Mouse (Mus musculus): ENCODE data around the gene Kdm5a. TPM values are rescaled to one million over a fixed set of nuclear protein-coding genes. Genes with fewer than 3 reads are reported as not detected.
A peak's percentile ranks its signal among the peaks of the same experiment; 100 is the strongest.

Kdm5a gene
- total and polyA plus RNA-seq, 3 experiments, result 3.4 to 28.8 (median 27.6) TPM

GRCm38 (mm10) chr6:120492499-120493373 is 128.8 kb downstream of the Kdm5a start:
- H3K27me3 ChIP-seq (ENCODE audit: control insufficient read depth, insufficient read depth, low read length), result peaks cover 20% of the 10 kb centered on the region
- H3K4me3 ChIP-seq, result peak overlapping the region; percentile 41
- 2% methylated on average over 91 of the region's 95 CpGs for WGBS
- H3K36me3 ChIP-seq (ENCODE audit: control insufficient read depth, insufficient read depth, low read length), result no peaks in the 10 kb centered on the region
- H3K27ac ChIP-seq, result no peak overlapping the region
- H3K4me1 ChIP-seq (ENCODE audit: control insufficient read depth, insufficient read depth, low read length), result no peaks in the 10 kb centered on the region; the same call in 1 of the 2 replicates
- DNase-seq, result no peak
- H3K9ac ChIP-seq (ENCODE audit: low read depth, low read length), result no peak overlapping the region
- intact Hi-C loops (cut with DNase I), result no loop called here
- H3K79me2 ChIP-seq (replicated peaks; ENCODE audit: control insufficient read depth, insufficient read depth, low read length), result no peaks in the 10 kb centered on the region
- TF ChIP-seq EP300 (IDR thresholded peaks at IDR 0.05; ENCODE audit: insufficient read depth, low read depth, low read length) (no peak), POLR2A (IDR thresholded peaks at IDR 0.05; ENCODE audit: insufficient read depth, low read depth, low read length) (no peak), CTCF (IDR thresholded peaks at IDR 0.05) (no peak)

- Histone ChIP-seq H3K79me2 (replicated peaks; ENCODE audit: control insufficient read depth, insufficient read depth, low read length) (no peaks in the 10 kb centered on the region), H3K4me3 (peak within 1 kb of the TSS; percentile 41), H3K27ac (no peak within 1 kb of the TSS), H3K4me1 (ENCODE audit: control insufficient read depth, insufficient read depth, low read length) (no peaks in the 10 kb centered on the region; the same call in 1 of the 2 replicates), H3K9ac (ENCODE audit: low read depth, low read length) (peak within 1 kb of the TSS; percentile 35), H3K36me3 (ENCODE audit: control insufficient read depth, insufficient read depth, low read length) (no peaks in the 10 kb centered on the region), H3K27me3 (ENCODE audit: control insufficient read depth, insufficient read depth, low read length) (peaks cover 20% of the 10 kb centered on the region)
- 2% methylated on average over 76 of the region's 84 CpGs for WGBS
- no peak for TF ChIP-seq CTCF (IDR thresholded peaks at IDR 0.05)
- TF ChIP-seq POLR2A (IDR thresholded peaks at IDR 0.05; ENCODE audit: insufficient read depth, low read depth, low read length), result no peak
- TF ChIP-seq EP300 (IDR thresholded peaks at IDR 0.05; ENCODE audit: insufficient read depth, low read depth, low read length), result no peak
- DNase-seq, result peak in 1 of 2 experiments; percentile 48
- intact Hi-C loops (cut with DNase I), result no loop called here
These were observed 129.7 kb downstream of the Kdm5a start, which contains the start of gene Tmem121b for GRCm38 (mm10) chr6:120493374-120494181. Gene Tmem121b, minus strand, starts transcription at chr6:120493807.

Other genes with a start within 250 kb of the Kdm5a start
- not detected for gene D330020A13Rik, start 69.8 kb upstream of the Kdm5a start, total RNA-seq (2021)
- gene D330020A13Rik, start 69.8 kb upstream of the Kdm5a start, polyA plus RNA-seq (2012; rRNA removed), result not detected in 2 replicates
- gene B4galnt3, start 69.6 kb upstream of the Kdm5a start, total RNA-seq (2021), result under 1 TPM; 0.20 to 0.29 TPM
- 0.20 and 0.26 TPM in 2 replicates for gene B4galnt3, start 69.6 kb upstream of the Kdm5a start, polyA plus RNA-seq (2012; rRNA removed)
- gene Ccdc77, start 250 bp downstream of the Kdm5a start, total RNA-seq (2021), result 1 to 10 TPM; 3.7 to 4.0 TPM
- gene Ccdc77, start 250 bp downstream of the Kdm5a start, polyA plus RNA-seq (2012; rRNA removed), result 2.6 and 6.6 TPM in 2 replicates
- gene Il17ra, start 99.1 kb downstream of the Kdm5a start, total RNA-seq (2021), result 1 to 10 TPM; 2.1 to 2.4 TPM
- gene Il17ra, start 99.1 kb downstream of the Kdm5a start, polyA plus RNA-seq (2012; rRNA removed), result 5.4 and 5.9 TPM in 2 replicates
- not detected for gene Tmem121b, start 129.7 kb downstream of the Kdm5a start, total RNA-seq (2021)
- gene Tmem121b, start 129.7 kb downstream of the Kdm5a start, polyA plus RNA-seq (2012; rRNA removed), result not detected in 2 replicates
- gene Hdhd5, start 167.2 kb downstream of the Kdm5a start, total RNA-seq (2021), result 10 to 100 TPM; 17.1 to 18.4 TPM
- 29.9 and 38.7 TPM in 2 replicates for gene Hdhd5, start 167.2 kb downstream of the Kdm5a start, polyA plus RNA-seq (2012; rRNA removed)